Mouse (Mus musculus) embryonic facial prominence, embryonic 14.5 days (tissue): ENCODE results near the gene Manbal. TPM values are rescaled to one million over a fixed set of nuclear protein-coding genes. Genes with fewer than 3 reads are reported as not detected.
A peak's percentile ranks its signal among the peaks of the same experiment; 100 is the strongest.
"Not testable (repeated sequence)": the region's sequence is repeated elsewhere in the genome, so short reads cannot be mapped to it uniquely, and the experiment has no call there.

Experiments used
- ATAC-seq: fragments of 200-750 bp; cut with Nextera tagmentation; 2 replicates; pipeline ENCODE4 v1.8.0; 2017; ENCODE audit warnings: low read depth, moderate number of reproducible peaks, moderate TSS enrichment
- DNase-seq: peaks from one replicate; pipeline ENCODE4 v3.0.0-alpha.2; 2015; ENCODE audit warnings: low spot score
- H3K27ac ChIP-seq: fragments of 300-500 bp; sonication (generic); replicated peaks from 2 replicates; pipeline ENCODE4 v1.5.1; 2014; ENCODE audit warnings: low read depth, mild to moderate bottlenecking, low read length, moderate library complexity
- H3K27me3 ChIP-seq: fragments of 300-500 bp; sonication (generic); replicated peaks from 2 replicates; pipeline ENCODE4 v1.6.1; 2014; ENCODE audit warnings: low read length; ENCODE audit not compliant: control insufficient read depth, insufficient read depth
- H3K36me3 ChIP-seq: fragments of 300-500 bp; sonication (generic); 2 replicates; pipeline ENCODE4 v1.6.1; 2014; ENCODE audit warnings: low read length, mixed read lengths; ENCODE audit not compliant: control insufficient read depth, insufficient read depth
- H3K4me1 ChIP-seq: fragments of 300-500 bp; sonication (generic); 2 replicates; pipeline ENCODE4 v1.6.1; 2014; ENCODE audit warnings: antibody characterized with exemption, low read length; ENCODE audit not compliant: control insufficient read depth, insufficient read depth
- H3K4me2 ChIP-seq: fragments of 300-500 bp; sonication (generic); 2 replicates; pipeline ENCODE4 v1.6.1; 2014; ENCODE audit warnings: low read depth, mild to moderate bottlenecking, low read length, moderate library complexity, mixed read lengths
- H3K4me3 ChIP-seq: fragments of 300-500 bp; sonication (generic); 2 replicates; pipeline ENCODE4 v1.5.1; 2014; ENCODE audit warnings: low read depth, mild to moderate bottlenecking, low read length
- H3K9ac ChIP-seq: fragments of 300-500 bp; sonication (generic); 2 replicates; pipeline ENCODE4 v1.6.1; 2014; ENCODE audit warnings: low read depth, mild to moderate bottlenecking, low read length, moderate library complexity, mixed read lengths
- H3K9me3 ChIP-seq: fragments of 300-500 bp; sonication (generic); 2 replicates; pipeline ENCODE4 v1.6.1; 2016; ENCODE audit warnings: low read length; ENCODE audit not compliant: control insufficient read depth
- WGBS: fragments of 180-500 bp; shearing (Covaris S2); extraction: QIAGEN DNeasy Blood & Tissue Kit; methylation state at CpG from one replicate; pipeline ENCODE4 v1.1.7; 2014; 5-methylcytosine and 5-hydroxymethylcytosine counted together
- polyA plus RNA-seq: library from polyadenylated mRNA; unstranded; fragments of >200 nt; fragmentation: Nextera tagmentation; extraction: Ambion mirVana; gene quantifications from 2 replicates; pipeline ENCODE4 v1.2.1, GENCODE M21; 2014

Gene Manbal
- polyA plus RNA-seq, 1 experiment from 2014 or later = 39.7 TPM

DNA sequence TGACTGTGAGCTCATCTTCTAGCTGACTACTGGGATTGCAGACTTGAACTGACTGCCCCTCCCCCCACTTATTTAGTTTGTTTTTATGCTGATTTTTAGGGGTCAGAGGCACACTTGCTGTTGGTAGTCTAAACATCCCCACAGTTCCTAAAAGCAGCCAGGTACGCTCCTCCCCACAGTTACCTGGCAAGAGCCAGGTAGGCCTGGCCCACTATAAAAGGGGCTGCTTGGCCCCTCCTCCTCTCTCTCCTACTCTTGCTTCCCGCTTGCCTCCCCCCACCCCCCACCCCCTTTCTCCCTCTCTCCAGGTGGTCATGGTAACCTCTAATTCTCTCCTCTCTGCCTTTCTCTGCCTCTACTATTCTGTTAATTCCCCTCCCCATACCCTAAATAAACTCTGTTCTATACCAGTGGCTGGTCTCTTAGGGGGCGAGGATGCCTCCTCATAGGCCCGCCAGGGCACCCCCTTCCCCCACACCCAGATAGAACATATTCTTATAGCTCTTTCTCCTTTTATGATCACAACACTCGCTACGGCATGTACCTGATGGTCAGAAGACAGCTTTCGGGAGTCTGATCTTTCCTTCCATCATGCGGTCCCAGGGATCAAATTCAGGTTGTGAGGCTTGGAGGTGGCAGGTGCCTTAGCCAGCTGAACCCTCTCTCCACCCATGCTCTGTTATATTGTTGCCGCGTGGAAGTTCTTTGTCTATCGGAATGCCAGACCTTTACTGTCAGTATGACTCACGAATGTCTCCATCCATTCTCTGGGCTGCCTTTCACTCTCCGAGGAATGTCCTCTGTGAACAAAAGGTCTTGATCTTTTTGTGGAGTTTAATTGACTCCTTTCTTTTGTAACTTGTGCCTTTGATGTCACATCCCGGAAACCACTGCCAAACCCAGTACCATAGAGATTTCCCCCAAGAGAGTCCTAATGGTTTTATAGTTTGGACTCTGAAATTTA lies 8.7 kb downstream of the Manbal start:
- no peaks in the 10 kb centered on the region for H3K27me3 ChIP-seq
- H3K4me3 ChIP-seq = no peak overlapping the region
- H3K36me3 ChIP-seq = peaks cover 25% of the 10 kb centered on the region
- 0 out of 2 replicates have a peak overlapping the region, but pooled peaks have one; percentile 4 for H3K9ac ChIP-seq
- H3K27ac ChIP-seq = no peak overlapping the region
- 33% methylated on average over 14 of the region's 14 CpGs for WGBS
- H3K4me1 ChIP-seq = peaks cover 12% of the 10 kb centered on the region; the same call in 1 of the 2 replicates
- DNase-seq = peak; percentile 34
- no peak overlapping the region for H3K4me2 ChIP-seq
- ATAC-seq = peak; percentile 60; the same call in 1 of the 2 replicates
- no peaks in the 10 kb centered on the region for H3K9me3 ChIP-seq

DNA sequence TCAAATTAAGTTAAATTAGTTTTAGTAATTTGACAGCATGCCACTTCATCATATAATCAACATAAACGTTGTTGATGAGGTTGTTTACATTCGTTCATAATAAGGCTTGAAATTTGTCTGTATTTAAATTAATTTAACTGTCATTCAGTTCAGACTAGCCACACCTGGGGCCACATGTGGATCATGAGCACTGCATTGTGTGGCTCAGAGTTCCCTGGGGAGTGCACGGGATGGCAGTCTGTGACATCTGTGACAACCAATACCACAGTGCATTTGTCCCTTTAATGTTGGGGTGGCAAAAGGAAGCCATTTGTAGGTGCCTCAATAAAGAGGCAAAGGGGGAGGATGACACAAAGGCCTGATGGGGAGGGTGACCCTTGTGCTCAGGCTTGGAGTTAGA lies 9.6 kb downstream of the Manbal start:
- Histone ChIP-seq H3K9ac (no peak overlapping the region), H3K9me3 (no peaks in the 10 kb centered on the region), H3K36me3 (peaks cover 27% of the 10 kb centered on the region), H3K27me3 (no peaks in the 10 kb centered on the region), H3K27ac (no peak overlapping the region), H3K4me3 (no peak overlapping the region), H3K4me1 (peaks cover 12% of the 10 kb centered on the region; the same call in 1 of the 2 replicates), H3K4me2 (no peak overlapping the region)
- DNase-seq = no peak
- 39% methylated on average over 3 of the region's 3 CpGs for WGBS
- no peak for ATAC-seq

DNA sequence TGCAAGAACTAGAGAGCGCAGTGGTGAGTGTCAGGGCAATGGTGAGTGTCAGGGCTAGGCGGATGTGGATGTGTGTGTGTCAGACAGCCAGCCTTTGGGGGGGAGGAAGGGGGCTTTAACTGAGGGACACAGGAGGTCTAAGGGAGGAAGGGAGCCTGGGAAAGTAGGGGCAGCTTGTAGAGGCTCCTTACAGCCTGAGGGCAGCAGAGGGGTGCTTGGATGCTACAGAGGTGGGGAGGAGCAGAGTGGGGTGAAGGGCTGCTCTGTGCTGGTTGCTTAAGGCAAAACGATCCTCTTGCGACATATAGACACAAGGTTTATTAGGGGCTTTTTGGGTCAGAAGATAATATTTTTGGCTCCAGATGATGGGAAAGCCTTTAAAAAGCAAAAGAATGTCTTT lies 17.4 kb downstream of the Manbal start:
- 69% methylated on average over 4 of the region's 4 CpGs for WGBS
- H3K36me3 ChIP-seq = peaks cover 15% of the 10 kb centered on the region

DNA sequence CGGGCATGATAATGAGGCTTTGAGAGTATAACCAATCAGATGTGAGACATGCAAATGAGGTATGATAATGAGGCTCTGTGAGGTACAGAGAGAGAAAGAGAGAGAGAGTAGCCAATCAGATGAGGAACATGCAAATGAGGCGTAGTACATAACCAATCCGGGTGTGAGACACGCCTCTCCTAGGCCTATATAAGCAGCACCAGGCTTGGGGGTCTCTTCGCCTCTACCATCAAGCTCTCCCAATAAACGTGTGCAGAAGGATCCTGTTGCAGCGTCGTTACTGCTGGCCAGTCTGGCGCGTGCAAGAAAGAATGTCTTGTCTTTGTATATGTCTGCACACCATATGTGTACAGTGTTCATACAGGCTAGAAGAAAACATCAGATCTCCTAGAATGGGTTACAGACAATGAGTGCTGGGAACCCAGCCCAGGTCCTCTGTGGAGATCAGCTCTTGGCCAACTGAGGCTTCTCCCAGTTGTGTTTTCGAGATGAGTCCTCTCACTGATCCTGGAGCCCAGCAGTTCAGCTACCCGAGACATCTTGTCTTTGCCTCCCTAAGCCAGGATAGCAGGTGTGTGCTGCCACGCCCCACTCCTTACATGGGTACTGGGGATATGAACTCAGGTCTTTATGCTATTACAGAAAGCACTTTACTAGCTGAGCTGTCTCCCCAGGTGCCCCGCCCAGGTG lies 21.7 kb downstream of the Manbal start:
- not testable (repeated sequence) for H3K9ac ChIP-seq, H3K4me2 ChIP-seq, ATAC-seq, H3K4me1 ChIP-seq, DNase-seq, H3K36me3 ChIP-seq, H3K4me3 ChIP-seq, H3K27me3 ChIP-seq, H3K27ac ChIP-seq, H3K9me3 ChIP-seq
- 93% methylated on average over 14 of the region's 14 CpGs for WGBS

More for the DNA sequence above, 17.4 kb downstream of the Manbal start:
- H3K9me3 ChIP-seq = no peaks in the 10 kb centered on the region
- no peaks in the 10 kb centered on the region for H3K4me1 ChIP-seq
- H3K9ac ChIP-seq = no peak overlapping the region
- H3K4me3 ChIP-seq = no peak overlapping the region
- ATAC-seq (no peak), DNase-seq (peak; percentile 14)
- H3K27me3 ChIP-seq = no peaks in the 10 kb centered on the region
- H3K4me2 ChIP-seq = no peak overlapping the region
- H3K27ac ChIP-seq = no peak overlapping the region

DNA sequence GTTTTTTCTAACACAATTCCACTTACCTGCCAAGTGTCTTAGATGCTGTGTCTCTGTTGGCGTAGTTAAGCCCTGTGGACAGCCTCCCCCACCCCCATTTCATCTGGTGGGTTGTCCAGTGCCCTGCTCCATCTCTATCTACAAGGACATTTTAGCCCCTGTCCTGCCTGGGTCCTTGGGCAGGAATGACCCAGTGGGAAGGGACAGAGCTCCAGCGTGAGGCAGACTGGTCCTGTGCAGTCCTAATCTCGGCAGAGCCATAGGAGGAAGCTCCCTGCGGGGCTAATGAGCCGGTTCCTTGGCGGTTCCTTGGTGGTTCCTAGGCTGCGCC lies 22.2 kb downstream of the Manbal start:
- no peak for ATAC-seq
- Histone ChIP-seq H3K9me3 (no peaks in the 10 kb centered on the region), H3K27me3 (no peaks in the 10 kb centered on the region), H3K4me1 (no peaks in the 10 kb centered on the region), H3K4me3 (no peak overlapping the region), H3K4me2 (no peak overlapping the region), H3K36me3 (no peaks in the 10 kb centered on the region), H3K9ac (no peak overlapping the region), H3K27ac (no peak overlapping the region)
- no peak for DNase-seq
- WGBS = 86% methylated on average over 7 of the region's 7 CpGs

DNA sequence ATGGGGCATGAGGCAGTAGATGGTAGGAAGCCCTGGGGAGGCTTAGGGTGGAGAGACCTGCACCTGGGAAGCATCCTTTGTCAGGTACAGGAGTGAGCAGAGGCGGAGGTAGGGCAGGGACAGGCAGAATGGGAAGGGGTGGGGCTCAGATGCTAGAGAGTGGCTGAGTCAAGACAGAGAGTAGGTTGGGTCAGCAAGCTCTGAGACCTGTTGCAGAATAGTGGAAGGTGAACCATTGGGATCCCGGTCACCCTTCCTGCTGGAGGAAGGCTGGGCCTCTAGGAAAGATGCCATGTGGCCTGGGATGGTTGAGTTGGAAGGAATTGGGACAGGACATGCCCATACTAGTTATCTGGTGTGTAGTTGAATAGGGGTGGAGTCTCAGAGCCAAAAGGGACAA lies 24.9 kb downstream of the Manbal start:
- Histone ChIP-seq H3K9ac (no peak overlapping the region), H3K36me3 (peaks cover 21% of the 10 kb centered on the region), H3K27ac (no peak overlapping the region), H3K27me3 (no peaks in the 10 kb centered on the region), H3K4me2 (no peak overlapping the region), H3K4me1 (no peaks in the 10 kb centered on the region), H3K4me3 (no peak overlapping the region), H3K9me3 (no peaks in the 10 kb centered on the region)
- no peak for DNase-seq
- WGBS = 92% methylated on average over 2 of the region's 2 CpGs
- ATAC-seq = no peak

DNA sequence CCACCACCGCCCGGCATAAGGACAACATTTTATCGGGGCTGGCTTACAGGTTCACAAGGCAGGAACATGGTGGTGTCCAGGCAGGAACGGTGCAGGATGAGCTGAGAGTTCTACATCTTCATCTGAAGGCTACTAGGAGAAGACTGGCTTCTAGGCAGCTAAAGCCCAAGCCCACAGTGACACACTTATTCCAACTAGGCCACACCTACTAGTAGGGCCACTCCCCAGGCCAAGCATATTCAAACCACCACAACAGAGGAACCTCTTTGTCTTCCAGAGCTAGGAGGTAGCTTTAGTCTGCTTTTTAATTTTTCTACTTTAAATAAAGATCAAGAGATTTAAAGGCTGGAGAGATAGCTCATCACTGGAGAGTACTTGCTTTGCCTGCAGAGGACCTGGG lies 26.2 kb downstream of the Manbal start:
- WGBS = 92% methylated on average over 4 of the region's 4 CpGs
- H3K27me3 ChIP-seq = no peaks in the 10 kb centered on the region

DNA sequence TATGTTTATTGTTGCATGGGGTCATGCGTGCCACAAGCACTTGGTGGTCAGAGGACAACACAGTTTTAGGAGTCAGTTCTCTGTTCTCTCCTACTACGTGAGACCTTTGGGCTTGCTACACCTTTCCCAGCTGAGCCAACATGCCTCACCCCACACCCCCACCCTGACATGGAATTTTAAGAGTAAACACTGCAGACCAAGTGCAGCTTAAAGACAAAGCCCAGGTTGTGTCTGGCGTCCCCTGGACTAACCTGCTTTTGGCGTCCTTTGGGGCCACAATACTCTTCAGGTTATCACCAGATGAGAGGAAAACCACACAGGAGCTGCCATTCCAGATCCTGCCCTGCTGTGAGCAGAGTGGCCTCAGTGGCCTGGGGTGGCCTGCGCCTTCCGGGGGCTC lies 27.5 kb downstream of the Manbal start:
- Histone ChIP-seq H3K36me3 (peaks cover 36% of the 10 kb centered on the region), H3K4me3 (no peak overlapping the region), H3K9me3 (no peaks in the 10 kb centered on the region), H3K27ac (no peak overlapping the region), H3K4me2 (no peak overlapping the region), H3K4me1 (no peaks in the 10 kb centered on the region), H3K27me3 (no peaks in the 10 kb centered on the region), H3K9ac (no peak overlapping the region)
- ATAC-seq = no peak
- DNase-seq = no peak
- WGBS = 57% methylated on average over 6 of the region's 6 CpGs

More for the DNA sequence above, 26.2 kb downstream of the Manbal start:
- no peak for ATAC-seq
- Histone ChIP-seq H3K4me3 (no peak overlapping the region), H3K36me3 (peaks cover 33% of the 10 kb centered on the region), H3K9ac (no peak overlapping the region), H3K9me3 (no peaks in the 10 kb centered on the region), H3K4me2 (no peak overlapping the region), H3K27ac (no peak overlapping the region), H3K4me1 (no peaks in the 10 kb centered on the region)
- no peak for DNase-seq
